Mouse (Mus musculus): ENCODE data around the gene Ckap4. TPM values are rescaled to one million over a fixed set of nuclear protein-coding genes. Genes with fewer than 3 reads are reported as not detected.
"Not testable (repeated sequence)": the region's sequence is repeated elsewhere in the genome, so short reads cannot be mapped to it uniquely, and the experiment has no call there.

Ckap4 gene
- polyA plus RNA-seq, 2 experiments = 143 to 189 TPM

DNA sequence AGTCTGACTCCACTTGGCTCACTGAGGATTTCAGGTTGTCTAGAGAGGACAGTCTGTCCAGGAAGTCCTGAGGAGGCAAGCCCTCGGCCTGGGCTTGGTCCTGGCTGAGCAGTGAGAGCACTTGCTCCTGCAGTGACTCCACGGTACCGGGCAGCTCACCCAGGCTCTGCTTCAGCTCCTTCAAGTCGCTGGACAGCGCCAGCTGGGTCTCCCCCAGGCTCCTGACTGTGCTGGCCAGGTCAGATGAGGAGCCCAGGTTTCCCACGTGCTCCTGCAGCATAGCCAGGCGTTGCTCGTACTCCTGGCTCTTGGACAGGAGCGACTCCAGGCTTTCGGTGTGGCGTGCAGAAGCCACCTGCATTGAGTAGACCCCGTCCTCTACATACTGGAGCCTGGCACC, 6.2 kb downstream of the Ckap4 start:
- no peak for TF ChIP-seq POLR2A (IDR thresholded peaks at IDR 0.05; ENCODE audit: borderline replicate concordance, extremely low read depth, insufficient read depth, insufficient read length)
- Histone ChIP-seq H3K9me3 (ENCODE audit: control insufficient read depth, low read length) (no peaks in the 10 kb centered on the region), H3K36me3 (ENCODE audit: control insufficient read depth, insufficient read depth, low read length) (peaks cover 65% of the 10 kb centered on the region), H3K27me3 (ENCODE audit: control insufficient read depth, insufficient read depth, low read length) (no peaks in the 10 kb centered on the region), H3K4me1 (ENCODE audit: control insufficient read depth, insufficient read depth, low read length) (peaks cover 24% of the 10 kb centered on the region), H3K4me2 (replicated peaks; ENCODE audit: low read depth, low read length, severe bottlenecking) (no peak overlapping the region), H3K9ac (ENCODE audit: low read depth, low read length, severe bottlenecking) (no peak overlapping the region), H3K4me3 (replicated peaks; ENCODE audit: low read length) (no peak overlapping the region), H3K27ac (replicated peaks; ENCODE audit: low read depth, low read length) (no peak overlapping the region)
- DNase-seq (ENCODE audit: low spot score) = no peak
- 87% methylated on average over 12 of the region's 12 CpGs for WGBS
- no peak for ATAC-seq (ENCODE audit: low FRiP score, low read depth)

DNA sequence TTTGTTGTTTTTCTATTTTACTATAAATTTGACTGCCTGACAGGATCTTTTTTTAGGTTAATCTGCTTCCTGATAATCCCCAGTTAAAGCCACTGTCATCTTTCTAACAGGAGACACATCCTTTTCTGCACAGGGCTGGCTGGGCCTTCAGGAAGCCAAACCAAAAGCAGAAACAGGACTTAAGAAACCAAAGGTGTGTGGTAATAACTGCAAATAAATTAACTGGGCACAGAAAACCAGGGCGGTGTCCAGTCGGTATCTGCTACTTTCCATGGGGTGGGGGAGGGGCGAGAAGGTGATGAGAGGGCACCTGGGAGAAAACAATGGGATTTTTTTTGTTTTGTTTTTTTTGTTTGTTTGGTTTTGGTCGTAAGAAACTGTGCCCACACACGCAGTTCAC, 6.8 kb downstream of the Ckap4 start:
- no peaks in the 10 kb centered on the region for H3K27me3 ChIP-seq (ENCODE audit: control insufficient read depth, insufficient read depth, low read length)
- peaks cover 63% of the 10 kb centered on the region for H3K36me3 ChIP-seq (ENCODE audit: control insufficient read depth, insufficient read depth, low read length)
- ATAC-seq (ENCODE audit: low FRiP score, low read depth) (no peak), DNase-seq (ENCODE audit: low spot score) (no peak)
- WGBS = 86% methylated on average over 5 of the region's 5 CpGs
- H3K9me3 ChIP-seq (ENCODE audit: control insufficient read depth, low read length) = no peaks in the 10 kb centered on the region
- peaks cover 21% of the 10 kb centered on the region for H3K4me1 ChIP-seq (ENCODE audit: control insufficient read depth, insufficient read depth, low read length)
- no peak overlapping the region for H3K4me3 ChIP-seq (replicated peaks; ENCODE audit: low read length)
- no peak overlapping the region for H3K27ac ChIP-seq (replicated peaks; ENCODE audit: low read depth, low read length)
- H3K4me2 ChIP-seq (replicated peaks; ENCODE audit: low read depth, low read length, severe bottlenecking) = no peak overlapping the region
- TF ChIP-seq POLR2A (IDR thresholded peaks at IDR 0.05; ENCODE audit: borderline replicate concordance, extremely low read depth, insufficient read depth, insufficient read length) = no peak
- no peak overlapping the region for H3K9ac ChIP-seq (ENCODE audit: low read depth, low read length, severe bottlenecking)

DNA sequence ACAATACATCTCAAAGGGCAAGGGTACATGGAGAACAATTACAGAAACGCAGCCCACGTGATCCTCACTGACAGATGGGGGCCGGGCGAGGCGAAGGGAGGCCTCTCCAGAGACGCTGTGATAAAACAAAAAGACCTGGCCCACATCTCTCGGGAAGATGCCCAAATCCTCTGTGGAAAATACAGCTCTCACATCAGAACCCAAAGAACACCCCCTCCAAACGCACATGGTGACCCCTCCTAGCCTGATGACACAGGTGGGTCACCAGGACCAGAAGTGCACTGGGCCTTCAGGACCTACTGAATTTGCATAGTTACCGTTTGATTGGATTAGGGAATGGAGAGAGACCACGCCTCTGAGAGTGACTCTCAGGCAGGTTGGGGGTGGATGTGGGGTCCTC, 7.4 kb downstream of the Ckap4 start:
- Histone ChIP-seq H3K27ac (replicated peaks; ENCODE audit: low read depth, low read length) (no peak overlapping the region), H3K4me3 (replicated peaks; ENCODE audit: low read length) (no peak overlapping the region), H3K9ac (ENCODE audit: low read depth, low read length, severe bottlenecking) (no peak overlapping the region), H3K27me3 (ENCODE audit: control insufficient read depth, insufficient read depth, low read length) (no peaks in the 10 kb centered on the region), H3K9me3 (ENCODE audit: control insufficient read depth, low read length) (no peaks in the 10 kb centered on the region), H3K4me1 (ENCODE audit: control insufficient read depth, insufficient read depth, low read length) (peaks cover 15% of the 10 kb centered on the region), H3K4me2 (replicated peaks; ENCODE audit: low read depth, low read length, severe bottlenecking) (no peak overlapping the region), H3K36me3 (ENCODE audit: control insufficient read depth, insufficient read depth, low read length) (peaks cover 58% of the 10 kb centered on the region)
- no peak for DNase-seq (ENCODE audit: low spot score)
- WGBS = 84% methylated on average over 10 of the region's 10 CpGs
- TF ChIP-seq POLR2A (IDR thresholded peaks at IDR 0.05; ENCODE audit: borderline replicate concordance, extremely low read depth, insufficient read depth, insufficient read length) = no peak
- ATAC-seq (ENCODE audit: low FRiP score, low read depth) = no peak

DNA sequence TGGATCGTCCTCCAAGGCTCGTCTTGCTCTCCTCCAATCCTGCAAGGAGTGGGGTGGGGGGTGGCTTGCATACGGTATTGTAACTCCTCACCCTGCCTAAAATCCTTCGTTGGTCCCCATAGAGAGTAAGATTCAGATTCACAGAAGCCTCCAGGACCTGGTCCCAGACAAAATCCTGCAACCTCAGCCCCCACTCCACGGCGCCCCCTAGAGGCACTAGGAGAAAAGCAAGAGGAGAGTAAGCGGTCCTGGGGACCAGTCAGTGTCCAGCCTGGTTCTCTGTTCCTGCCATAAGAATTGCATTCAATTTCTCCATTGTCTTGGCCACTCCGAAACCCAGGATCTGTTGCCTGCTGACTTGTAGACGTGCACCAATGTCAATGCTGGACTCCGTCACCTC, 10.2 kb downstream of the Ckap4 start:
- no peaks in the 10 kb centered on the region for H3K27me3 ChIP-seq (ENCODE audit: control insufficient read depth, insufficient read depth, low read length)
- no peak for ATAC-seq (ENCODE audit: low FRiP score, low read depth)
- no peak overlapping the region for H3K4me3 ChIP-seq (replicated peaks; ENCODE audit: low read length)
- no peaks in the 10 kb centered on the region for H3K9me3 ChIP-seq (ENCODE audit: control insufficient read depth, low read length)
- H3K4me1 ChIP-seq (ENCODE audit: control insufficient read depth, insufficient read depth, low read length) = no peaks in the 10 kb centered on the region
- H3K27ac ChIP-seq (replicated peaks; ENCODE audit: low read depth, low read length) = no peak overlapping the region
- 55% methylated on average over 10 of the region's 10 CpGs for WGBS
- no peak for TF ChIP-seq POLR2A (IDR thresholded peaks at IDR 0.05; ENCODE audit: borderline replicate concordance, extremely low read depth, insufficient read depth, insufficient read length)
- peaks cover 50% of the 10 kb centered on the region for H3K36me3 ChIP-seq (ENCODE audit: control insufficient read depth, insufficient read depth, low read length)
- H3K9ac ChIP-seq (ENCODE audit: low read depth, low read length, severe bottlenecking) = no peak overlapping the region
- no peak overlapping the region for H3K4me2 ChIP-seq (replicated peaks; ENCODE audit: low read depth, low read length, severe bottlenecking)
- no peak for DNase-seq (ENCODE audit: low spot score)

DNA sequence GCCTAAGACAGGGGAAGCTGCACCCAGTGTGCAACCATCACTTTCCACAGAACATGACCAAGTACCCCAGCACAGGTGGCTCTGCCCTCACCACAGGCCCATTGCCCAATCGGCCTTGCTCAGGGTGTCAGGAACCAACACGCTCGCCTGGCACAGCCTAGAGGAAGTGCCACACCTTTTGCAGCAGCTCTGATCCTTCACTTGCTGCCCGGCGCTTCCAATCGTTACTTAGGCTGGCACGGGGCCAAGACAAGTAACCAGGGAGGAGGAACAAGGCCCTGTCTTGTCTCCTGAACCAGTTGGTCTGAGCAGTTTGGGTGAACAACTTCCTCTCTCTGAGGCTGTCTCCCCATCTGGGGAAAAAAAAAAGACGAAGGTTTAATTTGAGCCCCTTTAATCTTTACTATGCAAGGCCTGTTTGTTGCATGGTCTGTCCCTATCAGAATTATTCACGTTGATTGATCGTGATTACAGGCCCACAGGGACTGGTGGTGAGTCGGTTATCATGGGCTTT, 17.4 kb downstream of the Ckap4 start:
- DNase-seq (ENCODE audit: low spot score) (no peak), ATAC-seq (ENCODE audit: low FRiP score, low read depth) (no peak)
- WGBS = 57% methylated on average over 11 of the region's 11 CpGs
- no peak for TF ChIP-seq POLR2A (IDR thresholded peaks at IDR 0.05; ENCODE audit: borderline replicate concordance, extremely low read depth, insufficient read depth, insufficient read length)
- Histone ChIP-seq H3K36me3 (ENCODE audit: control insufficient read depth, insufficient read depth, low read length) (no peaks in the 10 kb centered on the region), H3K4me3 (replicated peaks; ENCODE audit: low read length) (no peak overlapping the region), H3K27me3 (ENCODE audit: control insufficient read depth, insufficient read depth, low read length) (no peaks in the 10 kb centered on the region), H3K27ac (replicated peaks; ENCODE audit: low read depth, low read length) (no peak overlapping the region), H3K9ac (ENCODE audit: low read depth, low read length, severe bottlenecking) (no peak overlapping the region), H3K4me2 (replicated peaks; ENCODE audit: low read depth, low read length, severe bottlenecking) (no peak overlapping the region), H3K4me1 (ENCODE audit: control insufficient read depth, insufficient read depth, low read length) (no peaks in the 10 kb centered on the region), H3K9me3 (ENCODE audit: control insufficient read depth, low read length) (no peaks in the 10 kb centered on the region)

DNA sequence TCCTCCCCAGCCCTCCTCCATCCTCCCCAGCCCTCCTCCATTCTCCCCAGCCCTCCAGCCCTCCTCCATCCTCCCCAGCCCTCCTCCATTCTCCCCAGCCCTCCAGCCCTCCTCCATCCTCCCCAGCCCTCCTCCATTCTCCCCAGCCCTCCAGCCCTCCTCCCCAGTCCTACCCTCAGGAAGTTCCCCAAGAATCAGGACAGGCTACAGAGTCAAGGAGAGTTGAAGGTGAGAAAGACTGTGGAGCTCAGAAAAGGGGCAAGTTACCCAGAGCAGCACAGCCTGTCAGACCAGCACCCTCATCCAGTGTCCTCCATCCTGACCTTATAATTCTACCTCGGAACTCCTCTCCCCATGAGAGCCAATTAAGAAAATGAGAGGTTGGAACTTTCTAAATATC, 17.9 kb downstream of the Ckap4 start:
- H3K27me3 ChIP-seq (ENCODE audit: control insufficient read depth, insufficient read depth, low read length); DNase-seq (ENCODE audit: low spot score); H3K4me1 ChIP-seq (ENCODE audit: control insufficient read depth, insufficient read depth, low read length); H3K4me2 ChIP-seq (replicated peaks; ENCODE audit: low read depth, low read length, severe bottlenecking); H3K9ac ChIP-seq (ENCODE audit: low read depth, low read length, severe bottlenecking); H3K36me3 ChIP-seq (ENCODE audit: control insufficient read depth, insufficient read depth, low read length); H3K9me3 ChIP-seq (ENCODE audit: control insufficient read depth, low read length); H3K4me3 ChIP-seq (replicated peaks; ENCODE audit: low read length); ATAC-seq (ENCODE audit: low FRiP score, low read depth); H3K27ac ChIP-seq (replicated peaks; ENCODE audit: low read depth, low read length): not testable (repeated sequence)
- 45% methylated on average over 1 of the region's 1 CpGs for WGBS
